Comparison of ENCODE assay signal across 8 mouse cellular contexts in the genomic region with DNA sequence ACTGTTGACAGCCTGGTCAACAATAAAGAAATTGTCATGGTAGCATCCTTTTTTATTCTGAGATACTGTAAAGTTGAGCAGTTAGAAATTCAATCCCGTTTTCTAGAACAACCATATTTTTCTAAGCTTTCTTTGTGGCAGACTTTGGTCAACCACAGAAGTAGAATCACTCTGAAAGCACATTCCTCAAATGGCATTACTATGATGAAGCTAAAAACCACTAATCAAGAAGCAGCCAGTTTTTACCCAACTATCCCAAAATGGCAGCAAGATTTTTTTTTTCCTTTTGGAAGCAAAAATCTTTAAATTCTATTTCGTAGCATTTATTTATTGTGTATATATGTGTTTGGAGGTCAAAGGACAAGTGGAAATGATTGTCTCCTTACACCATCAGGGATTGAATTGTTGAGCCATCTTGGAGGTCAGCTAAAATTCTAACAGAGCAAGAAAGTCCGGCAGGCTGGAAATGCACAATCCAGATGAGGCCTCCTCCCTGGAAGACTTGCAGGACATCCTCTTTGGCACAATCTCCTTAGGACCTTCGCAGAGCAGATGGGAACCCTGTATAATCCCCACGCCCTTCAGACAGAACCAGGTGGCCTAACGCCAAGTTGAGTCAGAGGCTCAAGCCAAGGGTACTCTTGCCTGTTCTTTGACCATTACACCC. TPM values are rescaled to one million over a fixed set of nuclear protein-coding genes. Genes with fewer than 3 reads are reported as not detected.
DNase-seq lines count a peak whose midpoint lies in the region; ATAC-seq and TF ChIP-seq lines count a peak whose summit lies in the region.

No protein-coding gene starts in this region.

- in situ Hi-C loops in ES-E14 (cut with MboI; ENCODE audit: low sequenced_read_pairs in 2 of 2, unreplicated experiment in 2 of 2): no loop called here

- H3K4me1 ChIP-seq in heart, embryonic 15.5 days (replicated peaks): peaks cover 29% of the 10 kb centered on the region
- H3K4me1 ChIP-seq in ES-E14 (ENCODE audit: control insufficient read depth in 2 of 2, insufficient read depth in 2 of 2, low read length in 2 of 2, poor library complexity in 1 of 2): peaks cover 10 to 12% of the 10 kb centered on the region in 2 experiments
- H3K4me1 ChIP-seq in hindbrain, embryonic 10.5 days (replicated peaks): peaks cover 27% of the 10 kb centered on the region
- H3K4me1 ChIP-seq in midbrain, embryonic 12.5 days: peaks cover 20% of the 10 kb centered on the region

- 30% methylated on average over 6 of the region's 6 CpGs for WGBS in heart, embryonic 15.5 days
- 45% methylated on average over 6 of the region's 6 CpGs for WGBS in hindbrain, embryonic 10.5 days
- WGBS in midbrain, embryonic 12.5 days: 35% methylated on average over 6 of the region's 6 CpGs

- H3K27me3 ChIP-seq in heart, embryonic 15.5 days: no peaks in the 10 kb centered on the region
- H3K27me3 ChIP-seq in hindbrain, embryonic 10.5 days (ENCODE audit: insufficient read depth, poor library complexity, severe bottlenecking): no peaks in the 10 kb centered on the region
- no peaks in the 10 kb centered on the region for H3K27me3 ChIP-seq in midbrain, embryonic 12.5 days

- peak overlapping the region; percentile 61 for H3K4me2 ChIP-seq in heart, embryonic 15.5 days
- H3K4me2 ChIP-seq in midbrain, embryonic 12.5 days (replicated peaks): peak overlapping the region; percentile 60

- no peaks in the 10 kb centered on the region for H3K9me3 ChIP-seq in heart, embryonic 15.5 days (replicated peaks)
- H3K9me3 ChIP-seq in ES-E14 (ENCODE audit: control insufficient read depth, insufficient read depth, low read depth, low read length): no peaks in the 10 kb centered on the region
- H3K9me3 ChIP-seq in hindbrain, embryonic 10.5 days: no peaks in the 10 kb centered on the region
- no peaks in the 10 kb centered on the region for H3K9me3 ChIP-seq in midbrain, embryonic 12.5 days

- no peaks in the 10 kb centered on the region for H3K36me3 ChIP-seq in heart, embryonic 15.5 days
- H3K36me3 ChIP-seq in ES-E14 (ENCODE audit: control insufficient read depth, insufficient read depth, low read length, poor library complexity, severe bottlenecking): no peaks in the 10 kb centered on the region
- H3K36me3 ChIP-seq in hindbrain, embryonic 10.5 days: no peaks in the 10 kb centered on the region
- H3K36me3 ChIP-seq in midbrain, embryonic 12.5 days: no peaks in the 10 kb centered on the region

- H3K4me3 ChIP-seq in heart, embryonic 15.5 days: peak overlapping the region; percentile 89
- peak overlapping the region; percentile 60 to 78 for H3K4me3 ChIP-seq in ES-E14 (ENCODE audit: insufficient read depth in 1 of 2, low read depth in 1 of 2, low read length in 2 of 2, poor library complexity in 1 of 2, severe bottlenecking in 1 of 2)
- H3K4me3 ChIP-seq in hindbrain, embryonic 10.5 days: peak overlapping the region; percentile 82
- H3K4me3 ChIP-seq in midbrain, embryonic 12.5 days: peak overlapping the region; percentile 80

- peak overlapping the region; percentile 30; the same call in 1 of the 2 replicates for H3K9ac ChIP-seq in heart, embryonic 15.5 days
- H3K9ac ChIP-seq in ES-E14 (ENCODE audit: insufficient read depth, low read depth, low read length, poor library complexity, severe bottlenecking): peak overlapping the region; percentile 82
- H3K9ac ChIP-seq in midbrain, embryonic 12.5 days (replicated peaks): peak overlapping the region; percentile 46; the same call in 1 of the 2 replicates

- peak overlapping the region; percentile 95 for H3K27ac ChIP-seq in heart, embryonic 15.5 days
- peak overlapping the region; percentile 79 for H3K27ac ChIP-seq in ES-E14 (ENCODE audit: insufficient read depth, low read depth, low read length, poor library complexity, severe bottlenecking)
- peak overlapping the region; percentile 90 for H3K27ac ChIP-seq in hindbrain, embryonic 10.5 days
- H3K27ac ChIP-seq in midbrain, embryonic 12.5 days (replicated peaks): peak overlapping the region; percentile 86

- no peak for DNase-seq in heart, adult 8-10 months (ENCODE audit: low spot score)
- DNase-seq in ES-E14 (ENCODE audit: low read depth, low spot score): no peak
- DNase-seq in hindbrain, embryonic 10.5 days (ENCODE audit: low spot score): no peak
- no peak for DNase-seq in adrenal gland, adult 18-20 months (ENCODE audit: low spot score in 2 of 2)
- DNase-seq in cerebellum, postnatal 25 days: no peak
- DNase-seq in urinary bladder, postnatal 10 days (ENCODE audit: low spot score): no peak

- ATAC-seq in heart, embryonic 15.5 days (replicated peaks; ENCODE audit: insufficient number of reproducible peaks, insufficient read depth, low FRiP score, low read depth): no peak
- ATAC-seq in midbrain, embryonic 12.5 days (ENCODE audit: low FRiP score, low read depth): no peak

TF ChIP-seq in ES-E14, 5 proteins besides CTCF, POLR2A, EP300 and RAD21:
- TF ChIP-seq ZNF384 (IDR thresholded peaks at IDR 0.05; ENCODE audit: low read depth, low read length): no peak
- TF ChIP-seq ZC3H11A (IDR thresholded peaks at IDR 0.05; ENCODE audit: borderline replicate concordance, low read depth, low read length): no peak
- TF ChIP-seq CHD2 (IDR thresholded peaks at IDR 0.05; ENCODE audit: low read depth, low read length): no peak
- no peak for TF ChIP-seq HCFC1 (IDR thresholded peaks at IDR 0.05; ENCODE audit: borderline replicate concordance, insufficient read depth, low read length)
- TF ChIP-seq MAFK (IDR thresholded peaks at IDR 0.05; ENCODE audit: insufficient read depth, low read depth, low read length): no peak
TF ChIP-seq in ES-E14: peak in this region for 0.

RNA-seq across cellular contexts. Expression of a gene that starts 0.8 kb away (rescaled TPM):
- 168 and 183 TPM in 2 replicates for polyA plus RNA-seq in heart, embryonic 15.5 days (2015; fragmentation: Nextera tagmentation; extraction: Ambion mirVana)
- total RNA-seq in heart, adult 8-10 months (2022): 100 to 1,000 TPM; 129 to 182 (median 150) TPM
- total RNA-seq in ES-E14 (2012; rRNA removed): 51.0 and 59.8 TPM in 2 replicates
- polyA plus RNA-seq in hindbrain, embryonic 10.5 days (2016; fragmentation: Nextera tagmentation; extraction: Ambion mirVana): 89.4 and 105 TPM in 2 replicates
- polyA plus RNA-seq in midbrain, embryonic 12.5 days (2016; fragmentation: Nextera tagmentation; extraction: Ambion mirVana): 85.6 and 88.9 TPM in 2 replicates
- total RNA-seq in adrenal gland, adult 18-20 months (2021): 10 to 100 TPM; 35.4 to 46.2 TPM

Comparison
In these comparisons a context has a peak if more than half of its experiments do, and no peak if none do; other contexts are left out.
1. H3K9ac ChIP-seq: peak in every context shown above with its lines; median percentile 82 in ES-E14; 46 in midbrain, embryonic 12.5 days; 30 in heart, embryonic 15.5 days.